Mouse (Mus musculus) layer of hippocampus, postnatal 36 days (tissue): Measurements from ENCODE around the gene Fam131b. TPM values are rescaled to one million over a fixed set of nuclear protein-coding genes. Genes with fewer than 3 reads are reported as not detected.

Experiments used
- DNase-seq, 2 experiments: peaks; one replicate each; pipeline ENCODE4 v3.0.0; 2022
- total RNA-seq, 2 experiments: library from RNA; stranded (reverse); gene quantifications; 2 replicates each; pipeline ENCODE4 v1.2.3; 2021

Fam131b gene
- total RNA-seq, 2 experiments from 2014 or later, result 76.2 to 77.0 TPM

DNA sequence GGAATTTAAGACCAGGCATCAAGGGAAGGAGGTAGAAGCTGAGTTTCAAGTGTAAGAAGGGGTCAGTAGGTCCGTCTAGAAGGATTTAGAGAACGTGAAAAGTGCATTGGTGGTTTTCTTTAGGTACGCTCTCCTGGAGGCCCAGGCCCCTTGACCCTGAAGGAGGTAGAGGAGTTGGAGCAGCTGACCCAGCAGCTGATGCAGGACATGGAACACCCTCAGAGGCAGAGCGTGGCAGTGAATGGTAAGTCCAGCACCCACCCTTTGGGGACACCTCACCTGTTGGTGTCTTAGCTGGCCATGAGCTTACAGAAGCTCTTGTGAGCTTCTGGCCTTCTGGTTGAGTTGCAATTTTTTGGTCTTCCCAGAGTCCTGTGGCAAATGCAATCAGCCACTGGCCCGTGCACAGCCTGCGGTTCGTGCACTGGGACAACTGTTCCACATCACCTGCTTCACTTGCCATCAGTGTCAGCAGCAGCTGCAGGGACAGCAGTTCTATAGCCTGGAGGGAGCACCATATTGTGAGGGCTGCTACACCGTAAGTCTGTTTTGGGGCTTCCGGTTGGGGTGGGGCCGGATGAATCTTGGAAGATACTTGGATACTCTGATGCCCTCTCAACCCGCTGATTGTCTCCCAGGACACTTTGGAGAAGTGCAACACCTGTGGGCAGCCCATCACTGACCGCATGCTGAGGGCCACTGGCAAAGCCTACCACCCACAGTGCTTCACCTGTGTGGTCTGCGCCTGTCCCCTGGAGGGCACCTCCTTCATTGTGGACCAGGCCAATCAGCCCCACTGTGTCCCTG, 31.6 kb upstream of the Fam131b start:
- no peak for DNase-seq

DNA sequence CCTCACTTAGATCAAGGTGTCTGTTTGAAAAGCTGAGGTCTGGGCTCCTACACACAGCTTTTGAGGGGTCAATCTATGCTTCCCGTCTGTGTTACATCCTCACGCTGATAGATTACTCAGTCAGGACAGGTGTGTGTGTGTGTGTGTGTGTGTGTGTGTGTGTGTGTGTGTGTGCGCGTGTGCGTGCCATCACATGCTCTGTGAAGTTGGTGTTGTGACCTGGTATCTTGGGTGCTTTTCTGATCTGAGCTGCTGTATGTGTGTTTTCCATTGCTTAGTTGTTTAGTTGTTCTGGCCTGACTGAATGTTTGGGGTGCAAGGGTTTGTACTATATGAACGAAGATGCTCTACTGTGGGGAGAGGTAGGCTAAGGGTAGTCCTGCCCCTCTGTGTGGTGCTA, 30.9 kb upstream of the Fam131b start:
- DNase-seq, result no peak

DNA sequence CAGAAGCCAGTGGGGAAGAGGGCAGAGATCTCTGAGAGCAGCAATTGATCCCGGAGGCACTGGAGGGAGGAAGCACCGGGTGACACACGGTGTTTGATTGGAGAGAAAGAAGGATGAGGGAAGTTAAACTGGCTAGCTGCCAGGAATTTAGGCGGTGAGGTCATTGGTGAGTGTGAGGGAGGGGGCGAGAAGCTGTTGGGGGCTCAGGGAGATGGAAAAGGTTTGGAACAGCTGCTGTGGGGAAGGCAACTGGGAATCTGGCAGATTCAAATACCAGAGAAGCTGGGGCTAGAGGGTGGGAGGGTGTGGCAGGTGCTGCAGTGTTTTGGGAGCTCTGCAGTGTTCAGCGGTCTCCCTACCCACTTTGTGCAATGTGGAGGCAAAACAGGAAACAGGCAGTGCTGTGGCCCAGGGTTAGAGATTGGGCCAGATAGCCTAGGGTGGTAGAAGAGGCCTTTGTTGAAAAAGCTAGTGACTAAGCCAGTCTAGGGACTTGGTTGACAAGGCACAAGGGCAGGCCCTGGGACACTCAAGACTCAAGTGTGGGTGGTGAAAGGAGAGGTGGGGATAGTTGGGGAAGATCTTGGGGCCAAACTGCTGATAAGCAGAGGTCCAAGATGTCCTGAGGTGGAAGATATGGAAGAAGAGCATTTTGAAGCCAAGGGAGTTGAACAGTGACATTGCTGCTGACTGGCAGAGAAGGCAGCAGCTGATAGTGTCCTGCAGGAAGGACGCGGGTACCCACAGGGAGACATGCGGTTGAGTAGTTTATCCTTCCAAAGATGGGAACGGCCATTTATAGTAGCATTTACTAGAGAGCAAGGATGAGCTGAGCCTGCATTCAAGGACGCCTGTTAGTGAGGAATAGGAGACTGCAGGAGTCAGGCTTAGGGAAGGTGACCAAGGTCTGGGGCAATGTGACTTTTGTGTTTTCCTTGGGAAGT, 29.9 kb upstream of the Fam131b start:
- DNase-seq, result no peak

DNA sequence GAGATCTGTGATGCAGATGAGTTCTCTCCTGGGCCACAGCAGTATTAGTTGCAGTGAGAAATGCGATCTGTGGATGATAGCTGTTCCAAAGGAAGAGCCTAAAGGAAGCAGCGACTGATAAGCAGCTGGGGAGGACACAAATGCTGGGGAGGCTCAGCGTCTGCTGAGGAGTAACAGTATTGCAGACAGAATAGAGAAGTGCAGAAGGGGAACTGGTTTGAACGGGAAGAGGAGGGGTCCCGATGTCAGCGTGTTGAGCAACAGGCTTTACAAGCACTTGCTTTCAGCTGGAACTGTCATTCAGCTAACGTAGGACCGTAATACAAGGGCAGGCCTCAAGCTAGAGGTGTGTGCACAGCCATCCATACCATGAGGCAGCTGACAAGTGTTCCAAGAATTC, 28.7 kb upstream of the Fam131b start:
- no peak for DNase-seq

DNA sequence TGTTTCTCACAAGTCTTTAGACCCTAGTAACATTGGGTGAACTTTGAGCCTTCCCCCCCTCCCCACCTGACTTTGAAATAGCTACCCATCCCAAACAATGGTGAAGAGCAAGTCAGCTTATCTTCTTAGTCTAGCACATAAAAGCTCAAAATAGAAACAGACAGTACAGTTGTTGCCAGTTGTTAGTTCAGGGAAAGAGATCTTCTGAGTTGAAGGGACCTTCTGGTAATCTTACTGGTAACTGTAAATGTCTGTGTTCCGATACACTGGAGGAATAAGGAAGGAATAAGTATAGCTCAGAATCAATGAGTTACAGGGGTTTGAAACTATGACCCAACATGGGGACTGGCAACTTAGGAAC, 28.0 kb upstream of the Fam131b start:
- DNase-seq, result no peak

DNA sequence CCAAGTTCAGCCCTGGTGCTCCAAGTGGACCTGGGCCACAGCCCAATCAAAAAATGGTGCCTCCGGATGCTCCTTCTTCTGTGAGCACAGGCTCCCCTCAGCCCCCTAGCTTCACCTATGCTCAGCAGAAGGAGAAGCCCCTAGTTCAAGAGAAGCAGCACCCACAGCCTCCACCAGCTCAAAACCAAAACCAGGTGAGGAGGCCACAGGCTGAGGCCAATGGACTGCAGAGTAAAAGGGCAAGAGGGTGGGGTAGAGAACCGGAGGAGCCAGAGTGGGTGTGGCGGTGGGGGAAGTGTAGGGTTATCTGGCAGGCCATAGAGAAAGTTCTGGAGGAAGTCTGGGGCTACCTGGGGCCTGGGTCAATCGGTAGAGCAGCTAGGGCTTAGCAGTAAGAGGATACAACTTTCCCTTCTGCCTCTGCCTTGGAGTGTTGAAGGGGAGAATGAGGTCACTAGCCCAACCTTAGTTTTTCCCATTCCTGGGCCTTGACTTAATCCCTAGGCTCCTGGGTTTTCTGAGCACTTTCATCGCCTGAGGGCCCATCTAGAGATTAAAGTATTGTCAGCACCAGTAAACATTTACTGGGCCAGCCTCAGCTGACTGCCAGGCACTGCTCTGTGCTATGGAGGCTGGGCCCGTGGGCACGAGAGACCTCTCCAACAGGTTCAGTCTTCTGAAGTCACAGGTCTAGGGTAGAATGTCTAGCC, 27.5 kb upstream of the Fam131b start:
- DNase-seq, result no peak

DNA sequence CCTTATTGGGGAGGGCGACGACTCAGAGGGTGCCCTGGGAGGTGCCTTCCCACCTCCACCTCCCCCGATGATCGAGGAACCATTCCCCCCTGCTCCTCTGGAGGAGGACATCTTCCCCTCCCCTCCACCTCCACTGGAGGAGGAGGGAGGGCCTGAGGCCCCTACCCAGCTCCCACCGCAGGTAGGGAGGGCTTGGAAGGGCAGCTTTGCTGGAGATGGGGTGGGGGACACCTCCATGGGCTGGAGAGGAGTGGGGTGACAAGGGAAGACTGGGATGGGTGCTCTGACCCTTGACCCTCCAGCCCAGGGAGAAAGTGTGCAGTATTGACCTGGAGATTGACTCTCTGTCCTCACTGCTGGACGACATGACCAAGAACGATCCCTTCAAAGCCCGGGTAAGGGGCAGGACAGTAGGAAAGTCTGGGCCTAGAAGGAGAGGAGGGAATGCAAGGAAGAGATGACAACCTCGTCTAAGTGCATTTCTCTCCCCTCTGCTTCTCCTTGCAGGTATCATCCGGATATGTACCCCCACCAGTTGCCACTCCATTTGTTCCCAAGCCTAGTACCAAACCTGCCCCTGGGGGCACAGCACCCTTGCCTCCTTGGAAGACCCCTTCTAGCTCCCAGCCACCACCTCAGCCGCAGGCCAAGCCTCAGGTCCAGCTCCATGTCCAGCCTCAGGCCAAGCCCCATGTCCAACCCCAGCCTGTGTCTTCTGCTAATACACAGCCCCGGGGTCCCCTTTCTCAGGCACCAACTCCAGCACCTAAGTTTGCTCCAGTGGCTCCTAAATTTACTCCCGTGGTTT, 26.7 kb upstream of the Fam131b start:
- DNase-seq, result no peak

DNA sequence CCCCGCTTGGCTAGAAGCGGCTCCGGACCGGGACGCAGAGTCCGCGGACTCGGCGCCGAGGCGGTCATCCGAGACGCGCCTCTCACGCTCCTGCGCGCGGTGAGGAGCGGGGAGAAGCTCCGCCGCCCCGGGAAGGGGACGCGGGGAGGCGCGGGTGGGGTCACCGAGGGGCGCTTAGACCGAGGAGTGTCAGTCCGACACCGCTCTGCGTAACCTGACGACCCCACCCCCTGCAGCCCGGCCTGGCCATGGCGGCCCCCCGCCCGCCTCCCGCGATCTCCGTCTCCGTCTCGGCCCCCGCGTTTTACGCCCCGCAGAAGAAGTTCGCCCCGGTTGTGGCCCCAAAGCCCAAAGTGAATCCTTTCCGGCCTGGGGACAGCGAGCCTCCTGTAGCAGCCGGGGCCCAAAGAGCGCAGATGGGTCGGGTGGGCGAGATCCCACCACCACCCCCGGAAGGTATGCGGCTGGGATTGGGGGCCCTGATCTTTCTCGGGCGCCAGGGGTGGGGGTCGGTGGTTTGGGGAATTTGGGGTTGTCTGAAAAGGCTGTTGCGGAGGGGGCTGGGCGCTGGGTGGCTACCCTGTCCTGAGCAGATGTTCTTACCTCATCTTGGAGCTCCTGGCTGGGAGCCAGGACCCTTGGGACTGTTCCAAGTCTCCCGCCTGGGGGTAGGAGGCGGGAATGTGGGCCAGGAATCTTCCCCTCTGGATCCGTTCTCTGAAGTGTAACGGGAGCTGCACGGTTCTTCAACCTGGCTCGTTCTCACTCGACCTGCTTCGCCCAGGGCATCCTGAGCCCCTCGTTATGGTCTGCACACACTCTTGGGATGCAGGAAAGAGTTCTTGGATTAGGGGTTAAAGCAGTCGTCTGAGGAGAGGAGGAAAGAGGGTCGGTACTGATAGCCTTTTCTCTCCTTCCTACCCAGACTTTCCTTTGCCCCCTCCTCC, 25.9 kb upstream of the Fam131b start:
- peak; percentile 51 to 68 for DNase-seq

DNA sequence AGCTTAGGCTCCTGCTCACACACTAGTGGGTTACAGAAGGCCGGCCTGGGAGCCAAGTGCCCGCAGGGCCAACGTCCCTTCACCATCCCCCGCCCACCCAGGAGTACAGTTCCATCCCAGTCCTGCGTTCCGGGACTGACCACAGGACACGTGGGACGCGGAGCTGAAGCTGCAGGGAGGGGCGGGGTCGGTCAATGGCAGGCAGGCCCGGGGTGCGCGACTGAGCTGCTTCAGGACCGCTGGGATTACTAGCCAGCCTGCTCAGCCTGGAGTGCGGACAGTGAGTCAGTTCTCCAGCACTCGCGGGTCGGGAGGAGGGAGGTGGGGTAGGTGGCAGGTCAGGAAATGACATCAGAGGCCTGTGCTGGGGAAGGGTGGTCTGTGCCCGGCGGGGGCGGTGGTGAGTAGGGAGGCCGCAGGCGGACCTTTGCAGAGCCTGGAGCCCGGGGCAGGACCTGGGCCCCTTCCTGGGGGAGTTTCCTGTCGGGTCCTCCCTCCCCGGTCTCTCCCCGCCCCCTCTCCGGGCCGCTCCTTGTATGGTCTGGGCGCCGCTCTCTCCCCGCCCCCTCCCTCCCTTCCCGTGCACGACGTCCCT, 25.1 kb upstream of the Fam131b start, which contains the start of gene Zyx:
Gene Zyx, plus strand, starts transcription at position 205 of the 595 bp plus-strand sequence.
- DNase-seq, result peak; percentile 81 to 85

DNA sequence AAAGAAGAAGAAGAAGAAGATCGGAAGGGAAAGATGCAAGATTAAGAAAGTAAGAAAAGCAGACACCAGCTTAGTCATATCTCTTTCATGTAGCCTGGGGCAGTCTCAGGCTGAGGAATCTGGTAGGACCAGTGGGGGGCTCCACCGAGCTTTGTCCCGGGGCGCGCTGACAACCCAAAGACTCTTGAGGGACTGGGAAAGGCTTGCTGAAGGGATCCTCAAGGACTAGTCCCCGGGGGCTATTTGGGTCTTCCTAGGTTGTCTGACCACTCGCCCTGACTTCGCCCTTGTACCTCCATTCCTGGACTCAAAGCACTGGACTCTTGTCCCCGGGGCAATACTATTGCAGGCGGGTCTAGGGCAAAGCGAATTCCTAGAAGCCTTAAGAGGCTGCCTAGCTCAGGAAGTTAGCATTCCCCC, 24.6 kb upstream of the Fam131b start:
- peak; percentile 61 to 63 for DNase-seq

DNA sequence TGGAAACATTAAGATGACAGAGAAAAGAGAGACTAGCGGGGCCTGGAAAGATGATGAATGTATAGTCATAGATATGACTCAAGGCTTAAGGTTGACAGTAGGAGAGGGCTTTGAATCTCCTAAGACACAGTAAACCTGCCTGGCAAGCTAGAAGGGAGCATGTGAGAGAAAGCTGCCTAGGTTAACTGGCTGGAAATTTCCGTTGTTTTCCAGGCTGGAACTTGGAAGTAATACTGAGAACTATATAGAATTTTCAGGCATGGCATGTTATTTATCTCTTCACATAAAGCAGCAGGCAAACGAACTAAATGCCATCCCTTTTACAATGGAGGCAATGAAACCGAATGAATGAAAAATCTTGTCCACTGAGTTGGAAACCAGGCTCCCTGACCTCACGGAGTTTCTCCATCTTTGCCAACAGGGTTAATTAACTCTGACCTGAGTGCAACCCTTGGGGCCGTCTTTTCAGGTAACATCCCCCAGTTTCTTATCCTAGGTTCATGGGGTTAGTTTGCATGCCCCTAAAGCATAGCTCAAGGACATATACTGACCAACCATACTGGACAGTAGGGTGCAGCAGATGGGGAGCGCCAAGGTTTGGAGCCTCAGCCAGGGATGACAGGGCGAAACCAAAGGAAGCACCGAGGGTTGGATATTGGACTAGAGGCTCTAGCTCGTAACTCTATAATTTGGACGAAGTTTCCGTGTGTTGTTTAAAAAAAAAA, 24.0 kb upstream of the Fam131b start:
- no peak for DNase-seq

DNA sequence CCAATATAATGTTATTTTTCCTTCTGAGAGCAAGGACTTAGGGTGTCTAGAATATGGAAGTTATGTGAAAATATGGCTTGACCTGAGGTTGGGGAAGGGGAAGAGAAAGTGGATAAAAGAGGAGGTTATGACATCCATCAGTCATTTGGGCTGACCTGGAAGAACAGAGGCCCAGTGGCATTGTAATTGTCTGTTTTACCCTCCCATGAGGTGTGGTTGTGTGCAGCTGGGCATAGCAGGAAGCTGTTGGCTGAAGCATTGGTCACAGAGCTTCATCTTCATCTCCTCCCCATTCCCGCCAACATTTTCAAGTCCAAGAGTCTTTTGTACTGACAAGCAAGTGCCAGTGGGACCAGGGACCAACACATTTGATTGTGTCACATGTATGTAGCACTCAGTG, 19.8 kb upstream of the Fam131b start:
- DNase-seq, result no peak

DNA sequence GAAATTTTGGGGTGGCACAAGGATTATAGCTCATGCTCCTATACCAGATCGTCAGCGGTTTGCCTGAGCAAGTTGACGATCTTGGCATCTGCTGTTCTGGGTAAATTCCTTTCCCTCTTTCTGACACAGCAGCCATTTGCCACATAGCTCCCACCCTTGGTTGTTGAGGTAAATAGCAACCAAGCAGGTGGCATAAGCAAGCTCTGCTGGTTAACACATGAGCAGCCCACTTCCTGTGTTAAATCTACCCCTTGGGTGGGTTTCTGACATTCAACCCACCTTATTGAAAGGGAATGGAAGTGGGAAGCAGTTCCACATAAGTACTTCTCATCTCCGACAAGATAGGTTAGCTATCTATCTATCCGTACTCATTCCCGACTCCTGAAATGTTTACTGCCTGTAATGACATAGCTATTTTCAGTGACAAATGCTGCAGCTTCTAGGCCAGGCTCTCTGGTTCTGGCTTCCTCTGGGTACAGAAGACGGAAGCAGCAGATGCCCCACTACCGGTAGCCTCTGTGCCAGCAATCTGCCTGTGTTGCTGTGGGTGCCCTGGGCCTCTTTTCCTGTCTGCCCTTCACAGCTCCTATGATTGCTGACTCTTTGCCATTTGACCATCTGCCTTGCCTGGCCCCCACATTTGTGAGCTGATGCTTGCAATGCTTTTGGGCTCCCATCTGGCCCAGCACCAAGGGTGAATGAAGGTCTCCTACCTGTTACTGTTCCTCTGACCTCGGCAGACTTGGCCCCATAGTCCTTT, 19.1 kb upstream of the Fam131b start:
- DNase-seq, result peak in 1 of 2 experiments; percentile 47

DNA sequence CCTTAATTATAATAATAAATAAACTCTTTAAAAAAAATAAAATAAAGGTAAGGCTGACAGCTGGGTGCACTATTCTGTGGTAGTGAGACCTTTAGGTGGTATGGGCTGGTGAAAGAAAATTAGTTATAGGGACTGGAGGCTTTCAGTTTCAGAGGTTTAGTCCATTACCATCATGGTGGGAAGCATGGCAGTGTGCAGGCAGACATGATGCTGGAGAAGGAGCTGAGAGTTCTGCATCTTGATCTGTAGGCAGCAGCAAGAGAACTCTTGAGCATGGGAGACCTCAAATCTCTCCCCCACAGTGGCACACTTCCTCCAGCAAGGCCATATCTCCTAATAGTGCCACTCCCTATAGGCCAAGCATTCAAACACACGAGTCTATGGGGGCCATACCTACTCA, 17.7 kb upstream of the Fam131b start:
- no peak for DNase-seq

DNA sequence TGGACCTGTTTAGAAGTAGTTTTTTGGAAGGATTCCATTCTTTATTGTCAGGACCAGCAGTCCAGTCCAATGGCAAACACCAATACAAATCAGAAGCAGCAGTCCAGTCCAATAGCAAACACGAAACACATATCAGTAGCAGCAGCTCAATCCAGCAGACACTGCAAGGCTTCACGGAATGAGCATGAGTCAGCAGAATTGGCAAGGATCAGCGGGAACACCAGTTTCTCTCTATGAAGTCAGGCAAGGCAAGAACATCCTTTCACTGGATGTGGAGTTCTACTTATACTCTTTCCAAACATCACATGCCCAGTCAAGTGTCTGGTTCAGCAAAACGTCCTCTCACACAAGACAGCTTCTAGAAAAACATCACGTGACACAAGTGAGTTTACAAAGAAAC, 15.5 kb upstream of the Fam131b start:
- DNase-seq, result no peak

DNA sequence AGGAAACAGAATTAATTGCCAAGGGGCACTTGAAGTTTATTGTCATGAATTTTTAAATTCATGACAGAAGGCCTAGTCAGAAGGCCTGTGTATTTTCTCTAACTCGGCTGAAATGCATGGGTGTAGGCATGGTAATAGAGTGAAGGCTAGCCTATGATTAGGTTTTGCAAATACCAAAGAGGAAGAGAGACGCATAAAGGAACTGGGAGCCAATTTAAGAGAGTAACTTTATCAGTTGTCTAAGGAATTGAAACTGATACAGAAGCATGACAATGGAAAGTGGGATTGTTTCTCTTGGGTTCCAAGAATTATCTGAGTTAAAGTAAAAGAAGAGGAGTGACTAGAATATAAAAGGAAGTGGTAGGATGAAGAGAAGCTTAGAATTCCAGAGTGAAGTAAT, 14.7 kb upstream of the Fam131b start:
- no peak for DNase-seq

DNA sequence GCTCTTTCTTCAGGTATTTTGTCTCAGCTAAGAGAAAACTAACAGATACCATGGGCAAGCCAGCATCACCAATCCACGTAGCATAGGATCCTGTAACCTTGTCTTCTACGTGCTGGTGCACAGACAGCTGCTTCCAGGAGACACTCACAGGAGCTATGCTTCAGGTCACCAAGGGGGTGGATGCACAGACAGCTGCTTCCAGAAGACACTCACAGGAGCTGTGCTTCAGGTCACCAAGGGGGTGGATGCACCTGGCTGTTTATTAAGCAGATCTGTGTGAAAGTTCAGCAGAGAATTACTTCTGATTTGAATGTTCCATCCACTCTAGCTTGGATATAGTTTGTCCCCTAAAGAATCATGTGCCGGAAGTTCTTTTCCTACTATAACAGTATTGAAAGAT, 6.5 kb upstream of the Fam131b start:
- DNase-seq, result no peak

DNA sequence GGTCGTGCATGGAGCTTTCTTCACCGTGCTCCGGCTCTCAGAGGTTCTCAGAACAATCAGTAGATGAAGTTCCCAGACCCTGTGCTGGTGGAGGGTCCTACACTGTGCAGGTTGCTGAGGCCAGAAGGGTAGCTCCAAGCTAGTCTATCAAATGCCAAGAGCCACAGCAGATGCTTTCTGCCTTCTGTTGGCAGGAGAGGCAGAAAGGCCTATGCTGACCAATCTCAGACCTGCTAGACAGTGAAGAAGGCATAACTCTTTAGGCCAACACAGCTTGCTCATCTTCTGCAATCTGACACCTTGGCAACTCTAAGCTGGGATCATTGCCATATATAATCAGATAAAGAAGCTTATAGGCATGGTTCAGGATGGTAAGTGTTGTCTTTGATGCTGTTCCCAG, 5.8 kb upstream of the Fam131b start:
- DNase-seq, result no peak

DNA sequence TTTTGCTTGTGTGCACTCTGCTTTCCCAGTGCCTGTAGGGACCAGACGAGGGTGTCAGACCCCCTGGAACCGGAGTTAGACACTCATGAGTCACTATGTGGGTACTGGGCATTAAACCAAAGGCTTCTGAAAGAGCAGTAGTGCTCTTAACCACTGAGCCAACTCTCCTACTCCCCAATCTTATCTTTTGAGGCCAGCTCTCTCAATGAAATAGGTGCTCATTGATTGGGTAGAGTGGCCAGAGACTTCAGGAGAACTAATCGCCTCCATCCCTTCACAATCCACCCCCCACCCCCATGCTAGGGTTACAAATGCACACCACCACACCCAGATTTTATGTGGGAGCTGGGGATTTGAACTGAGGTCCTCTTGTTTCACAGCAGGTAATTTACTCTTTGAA, 4.3 kb upstream of the Fam131b start:
- no peak for DNase-seq
